Mouse (Mus musculus): ENCODE measurements around the gene Bcat1.

- no peak for TF ChIP-seq POLR2A (IDR thresholded peaks at IDR 0.05; ENCODE audit: extremely low read depth, insufficient read depth, low read length)
- TF ChIP-seq CTCF (IDR thresholded peaks at IDR 0.05; ENCODE audit: extremely low read depth, insufficient read depth, low read length) = no peak
Measured at GRCm38 (mm10) chr6:145115476-145116097, 39.6 kb upstream of the Bcat1 start, which contains the start of gene Lrmp.

Data from cortical plate, adult 2 months (tissue).